Mouse (Mus musculus) frontal cortex, postnatal 14 days (tissue): ENCODE data around the gene Itpkc.

Experiments
- DNase-seq, 2 experiments: peaks; one replicate each; pipeline ENCODE4 v3.0.0; 2022; ENCODE audit warnings: low spot score in 2 of 2

The Itpkc gene

GRCm38 (mm10) chr7:27165007-27165655 is 63.3 kb downstream of the Itpkc start:
- no peak for DNase-seq

GRCm38 (mm10) chr7:27164112-27164947 is 64.1 kb downstream of the Itpkc start:
- DNase-seq: no peak

- no peak for DNase-seq
These were observed 65.0 kb downstream of the Itpkc start for GRCm38 (mm10) chr7:27163450-27163805.

GRCm38 (mm10) chr7:27162780-27163449 is 65.5 kb downstream of the Itpkc start:
- no peak for DNase-seq

GRCm38 (mm10) chr7:27161744-27162143 is 66.7 kb downstream of the Itpkc start:
- DNase-seq: no peak

- no peak for DNase-seq
These were observed 67.5 kb downstream of the Itpkc start for GRCm38 (mm10) chr7:27160921-27161320.

- peak; percentile 80 to 87 for DNase-seq
These were observed 68.6 kb downstream of the Itpkc start for GRCm38 (mm10) chr7:27159882-27160281.

- DNase-seq: no peak
These were observed 69.2 kb downstream of the Itpkc start for GRCm38 (mm10) chr7:27159256-27159655.

- no peak for DNase-seq
These were observed 70.3 kb downstream of the Itpkc start for GRCm38 (mm10) chr7:27158171-27158570.
